Mouse (Mus musculus): Measurements from ENCODE around the gene Peak1.
A peak's percentile ranks its signal among the peaks of the same experiment; 100 is the strongest.
"Not testable (repeated sequence)": the region's sequence is repeated elsewhere in the genome, so short reads cannot be mapped to it uniquely, and the experiment has no call there.

Peak1 gene

GRCm38 (mm10) chr9:56417948-56418737 lies at the start of gene Peak1, which contains the start of gene Hmg20a:
Gene Peak1, minus strand, starts transcription at chr9:56418067.
Gene Hmg20a, plus strand, starts transcription at chr9:56418609.
- peak; percentile 100 for DNase-seq (ENCODE audit: low spot score)

- no peak for DNase-seq (ENCODE audit: low spot score)
These were observed 48.4 kb upstream of the Peak1 start for GRCm38 (mm10) chr9:56466251-56466650.

GRCm38 (mm10) chr9:56464863-56465654 lies 47.2 kb upstream of the Peak1 start:
- DNase-seq (ENCODE audit: low spot score), result no peak

GRCm38 (mm10) chr9:56463686-56464515 lies 46.0 kb upstream of the Peak1 start:
- peak; percentile 36 for DNase-seq (ENCODE audit: low spot score)

- no peak for DNase-seq (ENCODE audit: low spot score)
These were observed 45.2 kb upstream of the Peak1 start for GRCm38 (mm10) chr9:56463046-56463445.

GRCm38 (mm10) chr9:56462606-56463005 lies 44.7 kb upstream of the Peak1 start:
- DNase-seq (ENCODE audit: low spot score), result no peak

- no peak for DNase-seq (ENCODE audit: low spot score)
These were observed 43.1 kb upstream of the Peak1 start for GRCm38 (mm10) chr9:56460987-56461386.

GRCm38 (mm10) chr9:56456426-56456825 lies 38.6 kb upstream of the Peak1 start:
- DNase-seq (ENCODE audit: low spot score), result no peak

GRCm38 (mm10) chr9:56453038-56453815 lies 35.4 kb upstream of the Peak1 start:
- DNase-seq (ENCODE audit: low spot score), result no peak

GRCm38 (mm10) chr9:56451570-56451969 lies 33.7 kb upstream of the Peak1 start:
- no peak for DNase-seq (ENCODE audit: low spot score)

- no peak for DNase-seq (ENCODE audit: low spot score)
These were observed 21.8 kb upstream of the Peak1 start for GRCm38 (mm10) chr9:56439699-56440098.

- DNase-seq (ENCODE audit: low spot score), result not testable (repeated sequence)
These were observed 19.5 kb upstream of the Peak1 start for GRCm38 (mm10) chr9:56437300-56437892.

GRCm38 (mm10) chr9:56435821-56436526 lies 18.1 kb upstream of the Peak1 start:
- DNase-seq (ENCODE audit: low spot score), result peak; percentile 13

- no peak for DNase-seq (ENCODE audit: low spot score)
These were observed 7.0 kb upstream of the Peak1 start for GRCm38 (mm10) chr9:56424861-56425260.

- DNase-seq (ENCODE audit: low spot score), result no peak
These were observed 4.1 kb upstream of the Peak1 start for GRCm38 (mm10) chr9:56421991-56422390.

- DNase-seq (ENCODE audit: low spot score), result no peak
These were observed 3.2 kb upstream of the Peak1 start for GRCm38 (mm10) chr9:56420892-56421601.

GRCm38 (mm10) chr9:56420236-56420635 lies 2.4 kb upstream of the Peak1 start:
- no peak for DNase-seq (ENCODE audit: low spot score)

GRCm38 (mm10) chr9:56418738-56419239 lies 922 bp upstream of the Peak1 start:
- DNase-seq (ENCODE audit: low spot score), result peak; percentile 77

GRCm38 (mm10) chr9:56417415-56417947 lies 386 bp downstream of the Peak1 start:
- peak; percentile 74 for DNase-seq (ENCODE audit: low spot score)

Data from MN1 (cell line).